Mouse (Mus musculus) megakaryocyte-erythroid progenitor cell, adult 5-6 weeks (primary cell): ENCODE results near the gene Entpd8. TPM values are rescaled to one million over a fixed set of nuclear protein-coding genes. Genes with fewer than 3 reads are reported as not detected.

Experiments
- ATAC-seq: replicated peaks from 2 replicates; pipeline ENCODE4 v1.8.0; 2016; ENCODE audit warnings: mild to moderate bottlenecking, inconsistent platforms; ENCODE audit not compliant: severe bottlenecking, poor library complexity, low FRiP score, low TSS enrichment
- total RNA-seq, 2 experiments: library from RNA; stranded (forward) in 1 of 2; stranded (reverse) in 1 of 2; fragments of 200-1000, 215-1000 nt in 1 of 2; fragments of >200 nt in 1 of 2; fragmentation: Nextera tagmentation in 1 of 2; gene quantifications; 2 replicates each; pipeline ENCODE4 v1.2.3; 2014 to 2017

Gene Entpd8
- total RNA-seq, 2 experiments from 2014 or later = not detected

DNA sequence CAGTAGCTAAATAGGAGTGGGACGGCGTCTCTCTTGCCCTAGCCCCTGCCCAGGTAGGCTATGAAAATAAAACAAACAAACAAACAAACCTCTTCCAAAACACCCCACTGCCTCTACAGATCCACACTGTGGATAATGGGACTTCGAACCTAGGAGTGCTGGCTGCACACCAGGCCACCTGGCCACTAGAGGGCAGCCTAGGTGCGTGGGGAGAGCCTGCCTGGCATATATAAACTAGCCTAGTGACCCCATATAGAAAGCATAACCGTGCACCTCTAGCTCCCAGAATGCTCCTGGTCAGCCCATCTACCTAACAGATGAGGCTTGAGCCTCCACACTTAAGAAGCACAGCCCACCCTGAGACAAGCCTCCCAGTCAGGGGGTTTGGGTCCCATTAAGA is 47.1 kb downstream of the Entpd8 start:
- ATAC-seq = peak; percentile 62

DNA sequence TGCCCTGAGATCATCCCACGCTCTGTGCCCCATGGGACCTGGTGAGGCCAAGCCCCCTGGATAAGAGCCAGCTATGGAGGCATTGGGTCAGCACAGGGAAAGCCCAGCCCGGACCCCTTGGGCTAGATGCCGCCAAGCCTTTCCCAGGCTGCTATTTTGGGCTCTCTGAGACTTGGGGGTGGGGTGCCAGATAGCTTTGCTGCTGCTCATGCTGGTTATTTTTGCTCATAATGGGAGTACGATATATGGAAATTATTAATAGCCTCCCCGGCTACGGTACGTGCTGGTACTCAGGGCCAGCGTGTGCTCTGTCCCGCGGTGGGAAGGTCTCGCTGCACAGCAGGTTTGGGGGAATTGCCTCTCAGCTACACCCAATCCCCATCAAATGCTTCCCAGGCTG is 48.0 kb downstream of the Entpd8 start:
- no peak for ATAC-seq

DNA sequence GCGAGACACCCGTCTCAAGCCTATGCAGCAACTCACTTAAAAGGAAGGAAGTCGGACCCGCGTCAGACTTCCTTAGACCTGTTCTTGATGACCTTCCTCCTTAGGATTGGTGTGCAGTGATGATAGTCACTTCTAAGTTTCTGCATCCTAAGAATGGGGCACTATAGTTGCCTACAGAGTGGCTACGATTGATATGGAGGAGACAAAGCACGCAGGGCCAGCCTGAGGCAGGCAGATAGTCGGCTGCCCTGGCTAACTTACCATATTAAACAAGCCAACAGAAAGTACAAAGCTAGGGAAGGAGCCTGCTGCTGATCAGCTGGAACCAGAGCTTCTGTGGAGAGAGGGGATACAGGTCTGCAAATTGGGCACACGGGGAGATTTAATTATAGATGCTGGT is 51.5 kb downstream of the Entpd8 start:
- ATAC-seq = peak; percentile 81

Other genes with a start within 250 kb of the Entpd8 start
- gene Ehmt1, start 160.7 kb upstream of the Entpd8 start, total RNA-seq (2014; fragmentation: Nextera tagmentation) = 78.3 and 81.6 TPM in 2 replicates
- 62.9 and 107 TPM in 2 replicates for gene Ehmt1, start 160.7 kb upstream of the Entpd8 start, total RNA-seq (2017)
- gene Arrdc1, start 145.1 kb upstream of the Entpd8 start, total RNA-seq (2014; fragmentation: Nextera tagmentation) = 53.4 and 55.9 TPM in 2 replicates
- 38.7 and 66.0 TPM in 2 replicates for gene Arrdc1, start 145.1 kb upstream of the Entpd8 start, total RNA-seq (2017)
- gene Zmynd19, start 130.5 kb upstream of the Entpd8 start, total RNA-seq (2014; fragmentation: Nextera tagmentation) = 34.5 and 34.9 TPM in 2 replicates
- gene Zmynd19, start 130.5 kb upstream of the Entpd8 start, total RNA-seq (2017) = 69.9 and 75.2 TPM in 2 replicates
- gene Dph7, start 117.9 kb upstream of the Entpd8 start, total RNA-seq (2014; fragmentation: Nextera tagmentation) = 21.0 and 24.9 TPM in 2 replicates
- gene Dph7, start 117.9 kb upstream of the Entpd8 start, total RNA-seq (2017) = 16.1 and 29.1 TPM in 2 replicates
- 80.8 and 117 TPM in 2 replicates for gene Mrpl41, start 105.2 kb upstream of the Entpd8 start, total RNA-seq (2014; fragmentation: Nextera tagmentation)
- 129 and 194 TPM in 2 replicates for gene Mrpl41, start 105.2 kb upstream of the Entpd8 start, total RNA-seq (2017)
- 52.9 and 61.2 TPM in 2 replicates for gene Pnpla7, start 104.3 kb upstream of the Entpd8 start, total RNA-seq (2014; fragmentation: Nextera tagmentation)
- 36.6 and 41.8 TPM in 2 replicates for gene Pnpla7, start 104.3 kb upstream of the Entpd8 start, total RNA-seq (2017)
- gene Nsmf, start 25.9 kb upstream of the Entpd8 start, total RNA-seq (2014; fragmentation: Nextera tagmentation) = 17.1 and 34.5 TPM in 2 replicates
- gene Nsmf, start 25.9 kb upstream of the Entpd8 start, total RNA-seq (2017) = 5.9 and 21.1 TPM in 2 replicates
- gene Noxa1, start 14.8 kb downstream of the Entpd8 start, total RNA-seq (2014; fragmentation: Nextera tagmentation) = not detected in 2 replicates
- 1.1 TPM in 1 of 2 replicates, not detected in the other for gene Noxa1, start 14.8 kb downstream of the Entpd8 start, total RNA-seq (2017)
- gene Nrarp, start 100.5 kb downstream of the Entpd8 start, total RNA-seq (2014; fragmentation: Nextera tagmentation) = 3.5 and 4.6 TPM in 2 replicates
- 1.3 and 2.4 TPM in 2 replicates for gene Nrarp, start 100.5 kb downstream of the Entpd8 start, total RNA-seq (2017)
- gene Tor4a, start 116.6 kb downstream of the Entpd8 start, total RNA-seq (2014; fragmentation: Nextera tagmentation) = 12.6 and 13.0 TPM in 2 replicates
- gene Tor4a, start 116.6 kb downstream of the Entpd8 start, total RNA-seq (2017) = 8.0 and 11.8 TPM in 2 replicates
- 50.8 and 67.6 TPM in 2 replicates for gene Nelfb, start 131.2 kb downstream of the Entpd8 start, total RNA-seq (2014; fragmentation: Nextera tagmentation)
- 26.4 and 28.2 TPM in 2 replicates for gene Nelfb, start 131.2 kb downstream of the Entpd8 start, total RNA-seq (2017)
- not detected in 2 replicates for gene Stpg3, start 134.3 kb downstream of the Entpd8 start, total RNA-seq (2014; fragmentation: Nextera tagmentation)
- 3.2 TPM in 1 of 2 replicates, not detected in the other for gene Stpg3, start 134.3 kb downstream of the Entpd8 start, total RNA-seq (2017)
- not detected in 2 replicates for gene Fam166a, start 138.4 kb downstream of the Entpd8 start, total RNA-seq (2014; fragmentation: Nextera tagmentation)
- not detected in 2 replicates for gene Fam166a, start 138.4 kb downstream of the Entpd8 start, total RNA-seq (2017)
- 712 and 769 TPM in 2 replicates for gene Tubb4b, start 144.4 kb downstream of the Entpd8 start, total RNA-seq (2014; fragmentation: Nextera tagmentation)
- 718 and 785 TPM in 2 replicates for gene Tubb4b, start 144.4 kb downstream of the Entpd8 start, total RNA-seq (2017)
- gene Slc34a3, start 154.1 kb downstream of the Entpd8 start, total RNA-seq (2014; fragmentation: Nextera tagmentation) = not detected in 2 replicates
- not detected in 2 replicates for gene Slc34a3, start 154.1 kb downstream of the Entpd8 start, total RNA-seq (2017)
- not detected in 2 replicates for gene Rnf224, start 156.5 kb downstream of the Entpd8 start, total RNA-seq (2014; fragmentation: Nextera tagmentation)
- gene Rnf224, start 156.5 kb downstream of the Entpd8 start, total RNA-seq (2017) = not detected in 2 replicates
- 1.6 and 10.2 TPM in 2 replicates for gene Rnf208, start 162.0 kb downstream of the Entpd8 start, total RNA-seq (2014; fragmentation: Nextera tagmentation)
- gene Rnf208, start 162.0 kb downstream of the Entpd8 start, total RNA-seq (2017) = 0.72 TPM in 1 of 2 replicates, not detected in the other
- not detected in 2 replicates for gene Cysrt1, start 162.1 kb downstream of the Entpd8 start, total RNA-seq (2014; fragmentation: Nextera tagmentation)
- gene Cysrt1, start 162.1 kb downstream of the Entpd8 start, total RNA-seq (2017) = not detected in 2 replicates
- gene AL732309.1, start 166.6 kb downstream of the Entpd8 start, total RNA-seq (2014; fragmentation: Nextera tagmentation) = 15.3 and 21.7 TPM in 2 replicates
- 3.3 and 4.9 TPM in 2 replicates for gene AL732309.1, start 166.6 kb downstream of the Entpd8 start, total RNA-seq (2017)
- 14.3 and 19.6 TPM in 2 replicates for gene Tmem203, start 175.1 kb downstream of the Entpd8 start, total RNA-seq (2014; fragmentation: Nextera tagmentation)
- 4.3 and 9.1 TPM in 2 replicates for gene Tmem203, start 175.1 kb downstream of the Entpd8 start, total RNA-seq (2017)
- gene Tprn, start 182.3 kb downstream of the Entpd8 start, total RNA-seq (2014; fragmentation: Nextera tagmentation) = 17.5 and 27.4 TPM in 2 replicates
- 9.8 and 15.0 TPM in 2 replicates for gene Tprn, start 182.3 kb downstream of the Entpd8 start, total RNA-seq (2017)
- gene Ssna1, start 192.1 kb downstream of the Entpd8 start, total RNA-seq (2014; fragmentation: Nextera tagmentation) = 183 and 205 TPM in 2 replicates
- 81.8 and 104 TPM in 2 replicates for gene Ssna1, start 192.1 kb downstream of the Entpd8 start, total RNA-seq (2017)
- gene Anapc2, start 192.2 kb downstream of the Entpd8 start, total RNA-seq (2014; fragmentation: Nextera tagmentation) = 52.0 and 56.6 TPM in 2 replicates
- 31.3 and 39.0 TPM in 2 replicates for gene Anapc2, start 192.2 kb downstream of the Entpd8 start, total RNA-seq (2017)
- gene Tmem210, start 207.8 kb downstream of the Entpd8 start, total RNA-seq (2014; fragmentation: Nextera tagmentation) = not detected in 2 replicates
- not detected in 2 replicates for gene Tmem210, start 207.8 kb downstream of the Entpd8 start, total RNA-seq (2017)
- gene Lrrc26, start 209.6 kb downstream of the Entpd8 start, total RNA-seq (2014; fragmentation: Nextera tagmentation) = not detected in 2 replicates
- gene Lrrc26, start 209.6 kb downstream of the Entpd8 start, total RNA-seq (2017) = not detected in 2 replicates
- gene Grin1, start 238.9 kb downstream of the Entpd8 start, total RNA-seq (2014; fragmentation: Nextera tagmentation) = not detected in 2 replicates
- not detected in 2 replicates for gene Grin1, start 238.9 kb downstream of the Entpd8 start, total RNA-seq (2017)